Mouse (Mus musculus) megakaryocyte, embryonic 14.5 days (primary cell): ENCODE data around the gene Synj2.

ENCODE experiments used
- FLI1 ChIP-seq: IDR thresholded peaks from 2 replicates; pipeline ENCODE4 v1.6.1; 2012; ENCODE audit warnings: low read length, inconsistent platforms, mixed read lengths
- GATA1 ChIP-seq: IDR thresholded peaks from 3 replicates; pipeline ENCODE4 v1.6.1; 2012; ENCODE audit warnings: mixed read lengths, low read length, inconsistent platforms, borderline replicate concordance

DNA sequence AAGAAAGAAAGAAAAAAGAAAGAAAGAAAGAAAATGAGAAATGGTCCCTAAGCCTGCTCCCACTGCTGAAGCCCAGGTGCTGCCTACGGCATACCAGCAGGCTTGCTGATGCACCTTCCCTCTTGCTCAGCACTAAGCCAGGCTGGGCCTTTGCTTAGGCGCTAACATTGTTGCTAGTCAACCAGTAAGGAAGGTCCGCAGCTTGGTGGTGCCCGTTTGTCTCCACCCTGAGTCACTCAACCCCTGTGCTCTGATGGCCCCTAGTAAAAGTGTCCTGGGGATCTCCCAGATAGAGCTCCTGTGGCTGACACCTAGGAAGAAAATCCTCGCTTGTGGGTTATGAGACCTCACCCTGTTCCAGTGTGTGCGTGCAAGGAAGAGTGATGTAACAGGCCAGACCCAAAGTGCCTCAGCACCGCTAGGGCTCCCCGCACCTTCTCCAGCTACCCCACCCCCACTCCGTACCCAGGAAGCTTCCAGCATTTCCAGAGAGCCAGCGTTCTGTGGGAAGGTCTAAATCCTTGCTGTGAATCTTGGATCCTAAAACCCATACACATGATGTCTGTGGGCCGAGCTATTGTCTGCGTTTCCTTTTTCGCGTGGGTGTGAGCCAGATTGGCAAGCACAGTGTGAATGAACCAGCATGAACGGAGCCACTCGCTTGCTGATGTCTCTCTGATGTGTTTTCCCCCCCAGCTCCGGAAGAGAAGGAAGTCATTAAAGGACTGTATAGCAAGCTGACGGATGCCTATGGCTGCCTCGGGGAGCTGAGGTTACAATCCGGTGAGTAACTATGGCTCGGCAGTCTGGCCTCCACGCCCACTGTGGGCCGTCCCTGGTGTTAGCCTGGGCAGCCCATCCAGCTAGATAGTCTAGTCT, 34.3 kb downstream of the Synj2 start:
- TF ChIP-seq GATA1 = no peak
- TF ChIP-seq FLI1 = no peak
